In the genomic region with DNA sequence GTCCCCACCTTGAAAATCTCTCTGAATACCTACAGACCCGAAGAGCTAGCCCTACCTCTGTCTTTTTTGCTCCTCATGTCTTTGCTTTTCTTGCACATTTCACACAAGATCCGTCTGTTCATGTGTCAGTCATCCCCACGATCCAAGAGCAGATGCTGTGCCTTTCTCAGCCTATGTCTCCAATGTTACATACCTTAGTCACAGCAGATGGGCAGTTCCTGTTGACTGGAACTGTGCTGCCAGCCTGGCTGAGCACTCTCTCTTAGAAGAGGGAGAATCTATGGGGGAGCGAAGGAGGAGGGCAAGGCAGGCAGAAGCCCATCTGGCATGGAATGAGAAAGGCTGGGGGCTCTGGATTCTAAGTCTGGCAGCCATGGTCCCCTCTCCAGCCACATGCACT, we compare ENCODE assay signal across 22 mouse cellular contexts. TPM values are rescaled to one million over a fixed set of nuclear protein-coding genes. Genes with fewer than 3 reads are reported as not detected.
DNase-seq lines count a peak whose midpoint lies in the region; ATAC-seq lines count a peak whose summit lies in the region.
"Had no signal": no experiment of that assay in that cellular context is flagged by ENCODE, and none has a peak within 500 bp of the region (broad histone marks: within the 10 kb centered on the region; RNA-seq: fewer than 3 reads in every experiment).

No protein-coding gene starts in this region.

- H3K27ac ChIP-seq in hindbrain, embryonic 15.5 days (replicated peaks): 0 out of 2 replicates have a peak overlapping the region, but pooled peaks have one; percentile 20
- H3K27ac ChIP-seq in hindbrain, embryonic 12.5 days: no peak overlapping the region
- H3K27ac ChIP-seq in midbrain, embryonic 11.5 days (ENCODE audit: low read depth, low read length): no peak overlapping the region
- no peak overlapping the region for H3K27ac ChIP-seq in midbrain, embryonic 14.5 days (replicated peaks; ENCODE audit: low read depth, low read length)
- H3K27ac ChIP-seq: heart, embryonic 15.5 days; limb, embryonic 10.5 days had no signal

- H3K9me3 ChIP-seq in hindbrain, embryonic 15.5 days: no peaks in the 10 kb centered on the region
- H3K9me3 ChIP-seq in hindbrain, embryonic 12.5 days (replicated peaks): no peaks in the 10 kb centered on the region
- no peaks in the 10 kb centered on the region for H3K9me3 ChIP-seq in midbrain, embryonic 11.5 days (ENCODE audit: control insufficient read depth, low read length)
- H3K9me3 ChIP-seq in midbrain, embryonic 14.5 days (ENCODE audit: control insufficient read depth, low read length): no peaks in the 10 kb centered on the region
- H3K9me3 ChIP-seq: heart, embryonic 15.5 days; limb, embryonic 10.5 days had no signal

- peak; percentile 26 to 44 for DNase-seq in cerebellum, postnatal 10 days
- DNase-seq in cerebellum, adult 11 months: no peak
- DNase-seq in midbrain, embryonic 11.5 days (ENCODE audit: low spot score, missing footprints): peak; percentile 56
- DNase-seq in midbrain, embryonic 14.5 days: no peak
- peak; percentile 84 for DNase-seq in layer of hippocampus, adult 9-11 months
- no peak for DNase-seq in adrenal gland, postnatal 14 days
- DNase-seq: adrenal gland, postnatal 25 days; cerebellum, adult 2 months; gastrocnemius, postnatal 25 days; heart, postnatal 4 days; kidney, postnatal 36 days; liver, postnatal 0 days; lung, postnatal 10 days; right cerebral cortex, postnatal 25 days had no signal

- ATAC-seq in hindbrain, embryonic 15.5 days (ENCODE audit: low FRiP score, low read depth): peak; percentile 27; the same call in 1 of the 2 replicates
- ATAC-seq in hindbrain, embryonic 12.5 days (ENCODE audit: low FRiP score): no peak
- no peak for ATAC-seq in midbrain, embryonic 11.5 days (ENCODE audit: low FRiP score)
- no peak for ATAC-seq in midbrain, embryonic 14.5 days (ENCODE audit: low FRiP score, low TSS enrichment)
- ATAC-seq: activated CD4-positive, CD25-positive, alpha-beta regulatory T cell, adult 4 months; intestine, embryonic 16.5 days; liver, postnatal 0 days; midbrain, embryonic 16.5 days; Patski had no signal

- no peak overlapping the region for H3K9ac ChIP-seq in hindbrain, embryonic 15.5 days
- no peak overlapping the region for H3K9ac ChIP-seq in hindbrain, embryonic 12.5 days
- no peak overlapping the region for H3K9ac ChIP-seq in midbrain, embryonic 11.5 days (ENCODE audit: low read length)
- H3K9ac ChIP-seq in midbrain, embryonic 14.5 days (replicated peaks; ENCODE audit: low read length): no peak overlapping the region
- H3K9ac ChIP-seq: heart, embryonic 15.5 days; liver, postnatal 0 days had no signal

- no peak overlapping the region for H3K4me3 ChIP-seq in hindbrain, embryonic 15.5 days
- H3K4me3 ChIP-seq in hindbrain, embryonic 12.5 days: no peak overlapping the region
- H3K4me3 ChIP-seq in midbrain, embryonic 11.5 days (ENCODE audit: low read depth, low read length): no peak overlapping the region
- H3K4me3 ChIP-seq in midbrain, embryonic 14.5 days (replicated peaks; ENCODE audit: low read depth, low read length): no peak overlapping the region
- H3K4me3 ChIP-seq: heart, embryonic 15.5 days; limb, embryonic 10.5 days had no signal

- H3K4me2 ChIP-seq in hindbrain, embryonic 15.5 days: no peak overlapping the region
- H3K4me2 ChIP-seq in hindbrain, embryonic 12.5 days (replicated peaks): no peak overlapping the region
- no peak overlapping the region for H3K4me2 ChIP-seq in midbrain, embryonic 11.5 days
- H3K4me2 ChIP-seq in midbrain, embryonic 14.5 days (ENCODE audit: low read length): no peak overlapping the region
- H3K4me2 ChIP-seq: heart, embryonic 15.5 days had no signal

- H3K36me3 ChIP-seq in hindbrain, embryonic 15.5 days: no peaks in the 10 kb centered on the region
- no peaks in the 10 kb centered on the region for H3K36me3 ChIP-seq in hindbrain, embryonic 12.5 days
- no peaks in the 10 kb centered on the region for H3K36me3 ChIP-seq in midbrain, embryonic 11.5 days (ENCODE audit: control insufficient read depth, insufficient read depth, low read length)
- H3K36me3 ChIP-seq in midbrain, embryonic 14.5 days (ENCODE audit: control insufficient read depth, insufficient read depth, low read length): no peaks in the 10 kb centered on the region
- H3K36me3 ChIP-seq: heart, embryonic 15.5 days; limb, embryonic 10.5 days had no signal

- 70% methylated on average over 4 of the region's 4 CpGs for WGBS in hindbrain, embryonic 15.5 days
- 71% methylated on average over 4 of the region's 4 CpGs for WGBS in hindbrain, embryonic 12.5 days
- WGBS in midbrain, embryonic 11.5 days: 79% methylated on average over 4 of the region's 4 CpGs
- WGBS in midbrain, embryonic 14.5 days: 73% methylated on average over 4 of the region's 4 CpGs

- H3K27me3 ChIP-seq in hindbrain, embryonic 15.5 days: no peaks in the 10 kb centered on the region
- H3K27me3 ChIP-seq in hindbrain, embryonic 12.5 days: peaks cover 7% of the 10 kb centered on the region; the same call in 1 of the 2 replicates
- H3K27me3 ChIP-seq in midbrain, embryonic 11.5 days (ENCODE audit: control insufficient read depth, insufficient read depth, low read length): no peaks in the 10 kb centered on the region; the same call in 1 of the 2 replicates
- no peaks in the 10 kb centered on the region for H3K27me3 ChIP-seq in midbrain, embryonic 14.5 days (ENCODE audit: control insufficient read depth, insufficient read depth, low read length)
- H3K27me3 ChIP-seq: Patski had no signal

- 0 out of 2 replicates have a peak, but pooled peaks cover 5% of the 10 kb centered on the region for H3K4me1 ChIP-seq in hindbrain, embryonic 15.5 days (replicated peaks)
- no peaks in the 10 kb centered on the region for H3K4me1 ChIP-seq in hindbrain, embryonic 12.5 days
- no peaks in the 10 kb centered on the region for H3K4me1 ChIP-seq in midbrain, embryonic 11.5 days (ENCODE audit: control insufficient read depth, insufficient read depth, low read length)
- no peaks in the 10 kb centered on the region for H3K4me1 ChIP-seq in midbrain, embryonic 14.5 days (ENCODE audit: control insufficient read depth, insufficient read depth, low read length)

RNA-seq across cellular contexts. Expression of gene Fem1b, which starts 46.4 kb away (rescaled TPM):
- 53.0 and 53.5 TPM in 2 replicates for polyA plus RNA-seq in hindbrain, embryonic 15.5 days (2015; fragmentation: Nextera tagmentation; extraction: Ambion mirVana)
- polyA plus RNA-seq in hindbrain, embryonic 12.5 days (2016; fragmentation: Nextera tagmentation; extraction: Ambion mirVana): 55.7 and 60.4 TPM in 2 replicates
- 62.5 and 63.7 TPM in 2 replicates for polyA plus RNA-seq in midbrain, embryonic 11.5 days (2014; fragmentation: Nextera tagmentation; extraction: Ambion mirVana)
- 71.5 and 103 TPM in 2 replicates for polyA plus RNA-seq in midbrain, embryonic 14.5 days (2014; fragmentation: Nextera tagmentation; extraction: Ambion mirVana)
- total RNA-seq in adrenal gland, postnatal 14 days (2021): 38.4 and 38.9 TPM in 2 replicates

Comparison
In these comparisons a context has a peak if more than half of its experiments do, and no peak if none do; other contexts are left out.
1. DNase-seq: peak in cerebellum, postnatal 10 days (2 of 2), midbrain, embryonic 11.5 days (single experiment) and layer of hippocampus, adult 9-11 months (single experiment); none in cerebellum, adult 11 months (single experiment), midbrain, embryonic 14.5 days (single experiment) and adrenal gland, postnatal 14 days (single experiment).